Mouse (Mus musculus) liver, adult 2 months (tissue): ENCODE data around the gene Ctxn1.

ENCODE experiments used
- CTCF ChIP-seq: fragments of 200-500 bp; IDR thresholded peaks from 2 replicates; pipeline ENCODE4 v1.5.1; 2011; ENCODE audit warnings: low read depth, low read length, control low read depth
- POLR2A ChIP-seq: fragments of 200-500 bp; IDR thresholded peaks from 2 replicates; pipeline ENCODE4 v1.6.1; 2011; ENCODE audit warnings: low read length, control low read depth; ENCODE audit not compliant: insufficient read depth; ENCODE audit errors: extremely low read depth

GRCm38 (mm10) chr8:4297822-4298221 lies 38.7 kb upstream of the Ctxn1 start:
- TF ChIP-seq CTCF (no peak), POLR2A (no peak)
